Mouse (Mus musculus) kidney, postnatal 0 days (tissue): ENCODE measurements around the gene Tln2. TPM values are rescaled to one million over a fixed set of nuclear protein-coding genes. Genes with fewer than 3 reads are reported as not detected.
A peak's percentile ranks its signal among the peaks of the same experiment; 100 is the strongest.

Experiments used
- ATAC-seq: fragments of 200-750 bp; cut with Nextera tagmentation; replicated peaks from 2 replicates; pipeline ENCODE4 v1.8.0; 2017; ENCODE audit warnings: low read depth, moderate number of reproducible peaks, moderate TSS enrichment, moderate library complexity; ENCODE audit not compliant: low FRiP score
- DNase-seq: peaks from one replicate; pipeline ENCODE4 v3.0.0-alpha.2; 2016; ENCODE audit warnings: low spot score
- H3K27ac ChIP-seq: fragments of 300-500 bp; sonication (generic); 2 replicates; pipeline ENCODE4 v1.5.1; 2014; ENCODE audit warnings: mild to moderate bottlenecking
- H3K27me3 ChIP-seq: fragments of 300-500 bp; sonication (generic); 2 replicates; pipeline ENCODE4 v1.6.1; 2014; ENCODE audit warnings: low read length, mixed read lengths; ENCODE audit not compliant: insufficient read depth
- H3K36me3 ChIP-seq: fragments of 300-500 bp; sonication (generic); 2 replicates; pipeline ENCODE4 v1.6.1; 2014; ENCODE audit warnings: low read length, mixed read lengths; ENCODE audit not compliant: insufficient read depth
- H3K4me1 ChIP-seq: fragments of 300-500 bp; sonication (generic); replicated peaks from 2 replicates; pipeline ENCODE4 v1.6.1; 2014; ENCODE audit warnings: antibody characterized with exemption, low read length, mixed read lengths; ENCODE audit not compliant: insufficient read depth
- H3K4me2 ChIP-seq: fragments of 300-500 bp; sonication (generic); 2 replicates; pipeline ENCODE4 v1.6.1; 2014; ENCODE audit warnings: mild to moderate bottlenecking, low read length, moderate library complexity, mixed read lengths
- H3K4me3 ChIP-seq: fragments of 300-500 bp; sonication (generic); replicated peaks from 2 replicates; pipeline ENCODE4 v1.5.1; 2014; ENCODE audit warnings: low read depth, low read length
- H3K9ac ChIP-seq: fragments of 300-500 bp; sonication (generic); 2 replicates; pipeline ENCODE4 v1.6.1; 2014; ENCODE audit warnings: low read depth, low read length
- H3K9me3 ChIP-seq: fragments of 300-500 bp; sonication (generic); replicated peaks from 2 replicates; pipeline ENCODE4 v1.6.1; 2016; ENCODE audit warnings: low read length, inconsistent platforms, mixed read lengths
- CTCF ChIP-seq: IDR thresholded peaks from 2 replicates; pipeline ENCODE4 v1.5.1; 2016; ENCODE audit warnings: antibody characterized with exemption, low read depth, mild to moderate bottlenecking, moderate library complexity
- WGBS: fragments of 180-500 bp; shearing (Covaris S2); extraction: QIAGEN DNeasy Blood & Tissue Kit; methylation state at CpG from one replicate; pipeline ENCODE4 v1.1.7; 2014; 5-methylcytosine and 5-hydroxymethylcytosine counted together
- polyA plus RNA-seq: library from polyadenylated mRNA; unstranded; fragments of >200 nt; fragmentation: Nextera tagmentation; extraction: Ambion mirVana; gene quantifications from 2 replicates; pipeline ENCODE4 v1.2.1, GENCODE M21; 2015

Gene Tln2
- polyA plus RNA-seq, 1 experiment from 2014 or later = 24.8 TPM

DNA sequence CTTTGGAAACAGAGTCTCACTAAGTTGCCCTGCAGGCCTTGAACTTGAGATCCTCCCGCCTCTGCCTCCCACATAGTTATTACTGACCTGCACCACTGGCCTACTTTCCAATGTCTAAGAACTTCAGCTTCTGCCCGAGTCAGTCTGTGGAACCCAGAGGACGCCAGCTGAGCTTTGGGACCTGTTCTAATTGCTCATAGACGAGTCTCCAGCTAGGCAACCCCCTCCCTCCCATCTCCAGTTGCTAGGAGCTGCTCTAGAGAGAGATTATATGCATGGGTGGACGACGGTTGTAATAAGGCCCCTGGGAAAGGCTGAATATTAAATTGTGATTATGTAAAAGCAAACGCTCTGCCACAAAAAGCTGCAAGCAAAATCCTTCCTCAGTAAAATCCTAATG is 364.2 kb downstream of the Tln2 start:
- no peaks in the 10 kb centered on the region for H3K9me3 ChIP-seq
- no peak overlapping the region for H3K4me3 ChIP-seq
- H3K4me2 ChIP-seq = no peak overlapping the region
- ATAC-seq (no peak), DNase-seq (no peak)
- WGBS = 60% methylated on average over 6 of the region's 7 CpGs
- no peak overlapping the region for H3K27ac ChIP-seq
- no peaks in the 10 kb centered on the region for H3K4me1 ChIP-seq
- H3K27me3 ChIP-seq = no peaks in the 10 kb centered on the region
- TF ChIP-seq CTCF = no peak
- no peak overlapping the region for H3K9ac ChIP-seq
- no peaks in the 10 kb centered on the region for H3K36me3 ChIP-seq

DNA sequence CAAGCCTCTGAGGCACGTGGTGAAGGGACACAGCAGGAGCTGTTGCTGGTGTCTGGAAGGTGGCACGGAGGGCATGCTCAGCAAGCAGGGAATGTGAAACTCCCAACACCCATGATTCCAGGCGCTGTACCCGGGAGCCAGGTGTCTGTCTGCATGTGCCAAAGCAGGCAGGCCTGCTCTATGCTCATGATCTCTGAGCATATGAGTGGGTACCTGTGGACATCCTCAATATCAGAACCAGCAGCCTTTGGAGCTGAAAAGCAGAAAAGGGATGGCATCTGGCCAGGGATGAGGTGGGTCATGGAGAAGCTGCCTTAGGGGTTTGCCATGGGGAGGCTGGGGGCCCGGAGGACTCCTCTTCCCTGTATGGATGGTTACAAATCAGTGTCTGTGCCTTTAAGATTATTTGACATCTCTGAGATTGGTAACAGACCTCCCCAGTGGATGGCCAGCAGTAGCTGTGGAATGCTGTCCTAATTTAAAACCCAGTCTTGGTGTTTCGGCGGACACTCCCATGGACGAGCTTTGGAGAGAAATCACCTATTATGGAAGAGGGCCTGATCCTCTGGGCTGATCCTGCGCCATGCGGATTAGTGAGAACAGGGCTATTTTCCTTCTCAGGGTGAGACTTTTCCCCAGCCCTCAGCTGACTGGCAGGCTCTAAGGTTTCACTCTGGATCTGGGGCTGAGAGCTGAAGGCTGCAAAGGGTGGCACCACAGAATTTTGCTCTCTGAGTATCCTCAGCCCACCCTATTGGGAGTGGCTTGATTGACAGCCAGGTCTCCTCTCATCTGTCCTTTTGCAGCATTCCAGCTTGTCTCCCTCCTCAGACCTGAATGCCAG is 367.8 kb downstream of the Tln2 start:
- H3K9me3 ChIP-seq = no peaks in the 10 kb centered on the region
- 0 out of 2 replicates have a peak overlapping the region, but pooled peaks have one; percentile 13 for H3K9ac ChIP-seq
- no peaks in the 10 kb centered on the region for H3K36me3 ChIP-seq
- 52% methylated on average over 10 of the region's 10 CpGs for WGBS
- no peak overlapping the region for H3K27ac ChIP-seq
- H3K4me3 ChIP-seq = no peak overlapping the region
- no peaks in the 10 kb centered on the region for H3K4me1 ChIP-seq
- H3K27me3 ChIP-seq = no peaks in the 10 kb centered on the region
- no peak for ATAC-seq
- H3K4me2 ChIP-seq = no peak overlapping the region
- no peak for TF ChIP-seq CTCF
- no peak for DNase-seq

DNA sequence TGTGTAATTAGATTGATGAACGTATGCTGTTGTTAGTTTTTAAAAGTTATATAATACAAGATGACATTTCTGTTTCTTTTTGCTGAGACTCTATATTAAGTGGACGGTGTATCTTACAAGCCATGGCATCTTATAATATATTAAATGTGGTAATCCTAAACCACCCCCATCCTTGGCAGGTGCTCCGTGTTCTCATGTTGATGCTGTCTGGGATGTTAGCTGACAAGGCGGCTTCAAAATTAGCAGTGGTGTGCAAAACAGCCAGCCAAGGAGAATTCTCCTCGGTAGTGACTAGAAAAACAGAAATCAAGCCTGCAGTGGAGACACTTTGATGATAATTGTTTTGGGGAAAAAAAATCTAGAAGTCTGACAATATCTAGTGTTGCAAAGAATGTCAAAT is 371.8 kb downstream of the Tln2 start:
- no peaks in the 10 kb centered on the region for H3K4me1 ChIP-seq
- no peak overlapping the region for H3K9ac ChIP-seq
- H3K4me2 ChIP-seq = no peak overlapping the region
- no peaks in the 10 kb centered on the region for H3K27me3 ChIP-seq
- no peak overlapping the region for H3K27ac ChIP-seq
- 51% methylated on average over 5 of the region's 5 CpGs for WGBS
- H3K36me3 ChIP-seq = no peaks in the 10 kb centered on the region
- no peak overlapping the region for H3K4me3 ChIP-seq
- DNase-seq = no peak
- no peak for ATAC-seq
- H3K9me3 ChIP-seq = no peaks in the 10 kb centered on the region
- no peak for TF ChIP-seq CTCF

DNA sequence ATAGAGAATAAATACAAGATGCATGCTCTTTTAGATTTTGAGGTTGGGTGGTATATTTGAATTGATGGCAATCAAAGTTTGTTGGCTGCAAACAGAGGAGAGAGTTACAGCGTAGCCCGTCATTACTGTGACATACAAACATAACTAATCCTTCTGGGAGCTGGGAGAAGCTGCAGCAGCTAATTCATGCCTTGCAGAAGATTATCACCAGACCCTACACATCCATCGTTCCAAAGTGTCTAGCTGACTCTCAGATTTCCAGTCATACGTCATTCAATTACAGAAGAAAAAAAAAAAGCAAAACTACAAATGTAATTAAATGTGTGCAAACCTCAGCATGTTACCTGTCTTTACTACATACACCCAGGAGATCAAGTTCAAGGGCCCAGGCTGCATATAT is 372.3 kb downstream of the Tln2 start:
- 50% methylated on average over 4 of the region's 4 CpGs for WGBS
- ATAC-seq = no peak
- Histone ChIP-seq H3K4me3 (no peak overlapping the region), H3K27me3 (no peaks in the 10 kb centered on the region), H3K4me1 (no peaks in the 10 kb centered on the region), H3K9me3 (no peaks in the 10 kb centered on the region), H3K4me2 (no peak overlapping the region), H3K27ac (no peak overlapping the region), H3K36me3 (no peaks in the 10 kb centered on the region), H3K9ac (no peak overlapping the region)
- no peak for TF ChIP-seq CTCF
- DNase-seq = no peak

DNA sequence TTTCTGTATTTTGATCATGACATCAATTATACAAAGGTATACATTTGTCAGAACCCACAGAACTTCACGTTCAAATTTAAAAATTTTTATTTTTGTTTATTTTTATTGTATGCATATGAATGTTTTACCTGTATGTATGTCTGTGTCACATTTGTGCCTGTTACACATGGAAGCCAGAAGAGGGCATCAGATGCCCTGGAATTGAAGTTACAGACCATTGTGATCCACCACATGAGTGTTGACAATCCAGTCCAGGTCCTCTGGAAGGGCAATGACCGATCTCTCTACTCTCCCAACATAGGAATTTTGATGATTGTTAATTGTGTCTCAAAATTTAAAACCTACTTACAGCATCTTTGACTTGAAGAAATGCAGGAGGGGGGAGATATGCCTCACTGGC is 374.9 kb downstream of the Tln2 start:
- Histone ChIP-seq H3K4me1 (no peaks in the 10 kb centered on the region), H3K9ac (no peak overlapping the region), H3K4me2 (no peak overlapping the region), H3K27ac (no peak overlapping the region), H3K4me3 (no peak overlapping the region), H3K9me3 (no peaks in the 10 kb centered on the region), H3K27me3 (no peaks in the 10 kb centered on the region), H3K36me3 (no peaks in the 10 kb centered on the region)
- TF ChIP-seq CTCF = peak; percentile 13; the same call in 1 of the 2 replicates
- WGBS = 85% methylated on average over 2 of the region's 2 CpGs
- DNase-seq = no peak
- ATAC-seq = no peak

DNA sequence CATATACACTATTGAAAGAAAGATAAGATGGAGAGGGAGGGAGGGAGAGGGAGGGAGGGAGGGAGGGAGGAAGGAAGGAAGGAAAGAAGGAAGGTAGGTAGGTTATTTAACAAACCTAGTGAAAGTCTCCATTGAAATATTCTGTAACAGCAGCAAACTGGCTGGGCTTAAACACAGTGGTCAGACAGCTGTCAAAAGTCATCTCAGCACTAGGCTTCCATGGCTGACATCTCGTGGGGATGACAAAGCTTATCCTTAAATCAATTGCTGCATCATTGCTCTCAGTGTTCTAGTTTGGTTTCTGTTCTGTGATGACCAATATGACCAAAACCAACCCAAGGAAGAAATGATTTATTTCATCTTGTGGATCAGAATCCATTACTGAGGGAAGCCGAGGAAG is 376.0 kb downstream of the Tln2 start:
- no peaks in the 10 kb centered on the region for H3K4me1 ChIP-seq
- WGBS = 86% methylated on average over 2 of the region's 2 CpGs
- no peaks in the 10 kb centered on the region for H3K9me3 ChIP-seq
- H3K36me3 ChIP-seq = no peaks in the 10 kb centered on the region
- ATAC-seq = no peak
- no peak overlapping the region for H3K4me2 ChIP-seq
- no peak for TF ChIP-seq CTCF
- H3K9ac ChIP-seq = no peak overlapping the region
- DNase-seq = no peak
- H3K27me3 ChIP-seq = no peaks in the 10 kb centered on the region
- H3K27ac ChIP-seq = no peak overlapping the region
- H3K4me3 ChIP-seq = no peak overlapping the region
